Mouse (Mus musculus) brain, embryonic 14.5 days (tissue): Measurements from ENCODE around the gene Kazn. TPM values are rescaled to one million over a fixed set of nuclear protein-coding genes. Genes with fewer than 3 reads are reported as not detected.

ENCODE experiments used
- DNase-seq: peaks from one replicate; pipeline ENCODE4 v3.0.0-alpha.2; 2011; ENCODE audit warnings: low read depth
- CTCF ChIP-seq: fragments of 200-500 bp; IDR thresholded peaks from 2 replicates; pipeline ENCODE4 v1.5.1; 2012; ENCODE audit warnings: inconsistent platforms, mild to moderate bottlenecking, moderate library complexity, borderline replicate concordance; ENCODE audit not compliant: insufficient read depth, insufficient read length; ENCODE audit errors: extremely low read depth
- POLR2A ChIP-seq: fragments of 200-500 bp; IDR thresholded peaks from 2 replicates; pipeline ENCODE4 v1.6.1; 2012; ENCODE audit warnings: mild to moderate bottlenecking, inconsistent platforms, borderline replicate concordance; ENCODE audit not compliant: poor library complexity, insufficient read depth, insufficient read length, severe bottlenecking; ENCODE audit errors: extremely low read depth
- polyA plus RNA-seq: library from polyadenylated mRNA; depleted of rRNA; stranded (reverse); fragments of >200 nt; gene quantifications from 2 replicates; pipeline ENCODE4 v1.2.3, GENCODE M21; 2012; rRNA removed

The Kazn gene
- 38.3 and 61.2 TPM in 2 replicates for polyA plus RNA-seq

DNA sequence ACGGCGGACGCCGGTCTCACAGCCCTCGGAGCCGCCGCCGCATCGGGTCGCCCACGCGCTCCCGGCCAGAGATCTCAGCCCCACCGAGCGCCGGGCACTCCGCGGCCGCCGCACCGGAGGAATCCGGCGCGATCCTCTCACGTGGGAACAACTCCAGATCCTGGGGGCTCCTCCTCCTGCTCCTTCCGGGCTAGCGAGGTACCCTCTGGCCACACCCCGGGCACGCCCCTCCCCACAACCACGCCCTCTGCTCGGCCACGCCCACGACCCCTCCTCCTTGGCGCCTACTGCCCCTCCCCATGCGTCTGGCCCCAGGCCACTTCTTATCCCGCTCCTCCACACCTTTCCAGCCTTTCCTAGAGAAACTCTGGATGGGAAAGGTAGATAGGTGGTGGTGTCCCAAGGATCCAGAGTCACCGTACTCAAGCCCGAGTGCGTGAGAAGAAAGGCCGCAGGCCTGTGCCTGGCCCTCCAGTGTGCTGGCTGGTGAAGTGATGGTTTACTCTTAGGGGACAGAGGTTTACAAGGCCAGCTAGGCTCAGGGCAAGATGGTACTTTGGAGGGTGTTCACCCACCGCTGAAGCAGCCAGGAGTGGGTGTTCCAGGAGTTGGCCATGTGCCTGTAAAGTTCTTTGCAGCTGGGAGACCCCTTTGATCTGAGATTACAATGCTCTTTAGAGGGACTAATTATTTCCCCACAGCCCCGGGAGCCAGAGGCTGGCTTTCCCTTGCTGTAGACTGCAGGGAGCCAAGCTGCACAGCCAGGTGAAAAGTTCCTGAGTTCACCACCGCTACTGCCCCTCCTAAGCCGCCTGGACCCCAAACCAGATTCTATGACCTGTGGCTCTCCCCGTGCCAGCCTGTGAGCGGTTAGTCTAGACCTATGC, at the start of gene Kazn:
Kazn (minus strand) TSS at position 162 of the 887 bp plus-strand sequence.
- TF ChIP-seq CTCF: no peak
- TF ChIP-seq POLR2A: no peak
- DNase-seq: peak; percentile 90

- DNase-seq: no peak
- TF ChIP-seq CTCF: no peak
- no peak for TF ChIP-seq POLR2A
Observed at GRCm38 (mm10) chr4:142285471-142285870, 46.3 kb upstream of the Kazn start.

DNA sequence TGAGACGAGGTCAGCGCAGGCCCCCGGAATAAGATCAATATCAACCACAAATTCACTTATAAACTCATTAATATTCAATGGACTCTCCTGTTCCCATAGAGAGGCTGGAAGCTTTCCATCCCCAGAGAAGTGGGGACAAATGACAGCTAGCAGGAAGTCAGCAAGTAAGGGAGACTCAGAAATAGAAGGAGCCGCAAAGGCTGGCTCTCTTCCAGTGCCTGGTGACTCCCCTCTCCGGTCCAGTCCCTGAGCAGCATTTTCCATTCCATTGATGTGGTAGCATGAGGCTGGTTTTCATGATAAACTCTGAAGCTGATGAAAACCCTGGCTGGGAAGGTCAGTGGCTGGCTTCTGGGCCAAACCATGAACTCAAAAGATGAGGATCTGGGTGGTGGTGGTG, 44.7 kb upstream of the Kazn start:
- DNase-seq: no peak
- TF ChIP-seq CTCF: no peak
- TF ChIP-seq POLR2A: no peak

- TF ChIP-seq POLR2A: no peak
- no peak for TF ChIP-seq CTCF
- no peak for DNase-seq
Observed at GRCm38 (mm10) chr4:142278197-142278575, 39.0 kb upstream of the Kazn start.

GRCm38 (mm10) chr4:142277481-142278196, 38.4 kb upstream of the Kazn start:
- TF ChIP-seq CTCF: no peak
- TF ChIP-seq POLR2A: no peak
- peak; percentile 90 for DNase-seq

DNA sequence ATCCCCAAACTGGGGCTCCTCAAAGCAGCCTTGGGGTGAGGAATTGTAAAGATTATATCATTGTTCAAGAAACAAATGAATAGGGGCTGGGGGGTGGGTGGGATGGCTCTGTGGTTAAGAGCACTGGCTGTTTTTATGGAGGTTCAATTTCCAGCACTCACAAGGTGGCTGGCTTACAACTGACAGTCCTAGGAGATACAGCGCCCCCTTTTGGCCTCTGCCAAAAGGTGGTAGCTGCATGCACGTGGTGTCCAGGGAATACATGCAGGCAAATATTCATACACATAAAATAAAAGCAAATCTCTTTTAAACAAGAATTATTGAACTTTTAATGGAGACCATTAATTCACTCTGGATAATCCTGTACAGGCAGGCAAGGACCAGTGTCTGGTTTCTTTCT, 36.0 kb upstream of the Kazn start:
- peak; percentile 57 for DNase-seq
- no peak for TF ChIP-seq POLR2A
- peak; percentile 35; the same call in 1 of the 2 replicates for TF ChIP-seq CTCF

DNA sequence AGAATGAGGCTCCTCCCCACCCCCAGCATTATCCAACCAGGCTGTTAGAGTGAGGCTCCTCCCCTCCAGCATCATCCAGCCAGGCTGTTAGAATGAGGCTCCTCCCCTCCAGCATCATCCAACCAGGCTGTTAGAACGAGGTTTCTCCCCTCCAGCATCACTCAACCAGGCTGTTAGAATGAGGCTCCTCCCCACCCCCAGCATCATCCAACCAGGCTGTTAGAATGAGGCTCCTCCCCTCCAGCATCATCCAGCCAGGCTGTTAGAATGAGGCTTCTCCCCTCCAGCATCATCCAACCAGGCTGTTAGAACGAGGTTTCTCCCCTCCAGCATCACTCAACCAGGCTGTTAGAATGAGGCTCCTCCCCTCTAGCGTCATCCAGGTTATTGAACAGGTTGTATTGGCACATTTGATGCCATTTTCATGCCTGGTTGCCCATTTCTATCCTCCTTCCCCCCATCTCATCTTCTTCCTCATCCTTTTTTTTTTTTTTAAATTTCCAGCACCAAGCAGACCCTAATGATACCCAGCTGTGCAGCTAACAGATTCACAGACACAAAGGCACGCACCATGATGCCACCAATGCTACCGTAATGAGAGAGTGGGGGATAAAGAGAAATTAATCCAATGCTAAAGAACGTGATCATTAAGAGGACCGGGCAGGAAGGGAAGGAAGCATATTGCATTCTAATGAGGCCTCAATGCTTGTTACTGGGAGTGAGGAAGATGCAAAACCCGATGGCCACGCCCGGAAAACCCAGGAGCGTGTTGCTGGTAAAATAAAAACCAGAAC, 35.4 kb upstream of the Kazn start:
- TF ChIP-seq POLR2A (no peak), CTCF (no peak)
- DNase-seq: peak; percentile 74

GRCm38 (mm10) chr4:142271506-142271905, 32.3 kb upstream of the Kazn start:
- TF ChIP-seq POLR2A (no peak), CTCF (no peak)
- DNase-seq: no peak

DNA sequence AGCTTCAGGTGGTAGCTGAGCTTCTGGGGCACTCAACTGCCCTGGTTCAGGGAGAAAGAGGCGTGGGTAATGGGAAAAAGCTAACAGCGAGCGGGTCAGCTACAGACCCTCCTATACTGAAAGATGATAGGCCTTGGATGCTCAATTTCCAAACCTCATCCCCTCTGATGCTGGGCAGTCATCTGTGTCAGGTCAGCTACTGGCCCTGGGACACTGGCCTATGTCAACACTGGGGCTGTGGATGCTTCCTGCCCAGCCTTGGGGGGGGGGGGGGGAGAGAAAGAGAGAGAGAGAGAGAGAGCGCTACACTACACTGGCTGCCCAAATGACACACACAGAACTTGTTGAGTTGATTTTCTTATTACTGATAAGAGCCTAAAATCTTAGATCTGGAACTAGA, 28.6 kb upstream of the Kazn start:
- no peak for DNase-seq
- TF ChIP-seq POLR2A (no peak), CTCF (no peak)

GRCm38 (mm10) chr4:142267348-142267819, 28.2 kb upstream of the Kazn start:
- peak; percentile 96 for DNase-seq
- TF ChIP-seq POLR2A: no peak

GRCm38 (mm10) chr4:142264335-142264734, 25.1 kb upstream of the Kazn start:
- DNase-seq: no peak
- TF ChIP-seq POLR2A (no peak), CTCF (no peak)

- no peak for DNase-seq
- TF ChIP-seq POLR2A (no peak), CTCF (no peak)
Observed at GRCm38 (mm10) chr4:142261725-142262124, 22.5 kb upstream of the Kazn start.
